Mouse (Mus musculus) duodenum, adult 2 months (tissue): ENCODE measurements around the gene Dnajc8. TPM values are rescaled to one million over a fixed set of nuclear protein-coding genes. Genes with fewer than 3 reads are reported as not detected.

ENCODE experiments used
- polyA plus RNA-seq: library from polyadenylated mRNA; depleted of rRNA; stranded (reverse); fragments of >200 nt; gene quantifications from 2 replicates; pipeline ENCODE4 v1.2.3, GENCODE M21; 2012; ENCODE audit warnings: low replicate concordance; rRNA removed

Dnajc8 gene
- 9.2 and 9.6 TPM in 2 replicates for polyA plus RNA-seq

GRCm38 (mm10) chr4:132535406-132536121, at the start of gene Dnajc8:
Dnajc8 (plus strand) TSS chr4:132535550.

GRCm38 (mm10) chr4:132510352-132510798, 25.0 kb upstream of the Dnajc8 start, which contains the start of gene Sesn2:
Sesn2 (minus strand) TSS chr4:132510501.

GRCm38 (mm10) chr4:132532981-132533916, 2.1 kb upstream of the Dnajc8 start, which contains the start of gene Atpif1:
Atpif1 (minus strand) TSS chr4:132533659.

GRCm38 (mm10) chr4:132563965-132564364, 28.6 kb downstream of the Dnajc8 start, which contains the start of gene Ptafr:
Ptafr (plus strand) TSS chr4:132564067.

Other genes with a start within 250 kb of the Dnajc8 start
- gene Rab42, start 232.2 kb upstream of the Dnajc8 start, polyA plus RNA-seq = 0.62 and 1.8 TPM in 2 replicates
- gene Trnau1ap, start 206.0 kb upstream of the Dnajc8 start, polyA plus RNA-seq = 12.8 and 13.3 TPM in 2 replicates
- 8.5 and 11.4 TPM in 2 replicates for gene Rcc1, start 181.9 kb upstream of the Dnajc8 start, polyA plus RNA-seq
- 9.4 and 15.7 TPM in 2 replicates for gene Phactr4, start 113.1 kb upstream of the Dnajc8 start, polyA plus RNA-seq
- gene Med18, start 71.6 kb upstream of the Dnajc8 start, polyA plus RNA-seq = 0.91 and 1.5 TPM in 2 replicates
- gene Sesn2, start 25.0 kb upstream of the Dnajc8 start, polyA plus RNA-seq = 6.8 and 7.7 TPM in 2 replicates
- gene Atpif1, start 1.9 kb upstream of the Dnajc8 start, polyA plus RNA-seq = 83.0 and 87.1 TPM in 2 replicates
- 2.0 and 3.9 TPM in 2 replicates for gene Ptafr, start 28.5 kb downstream of the Dnajc8 start, polyA plus RNA-seq
- gene Eya3, start 103.4 kb downstream of the Dnajc8 start, polyA plus RNA-seq = 11.1 and 11.6 TPM in 2 replicates
- gene Xkr8, start 197.0 kb downstream of the Dnajc8 start, polyA plus RNA-seq = 1.4 and 2.8 TPM in 2 replicates
- 73.6 and 133 TPM in 2 replicates for gene Smpdl3b, start 221.7 kb downstream of the Dnajc8 start, polyA plus RNA-seq
- gene Rpa2, start 232.8 kb downstream of the Dnajc8 start, polyA plus RNA-seq = 7.3 and 9.7 TPM in 2 replicates